Mouse (Mus musculus) brain, embryonic 14.5 days (tissue): ENCODE results near the gene Atp1b1.

Experiments used
- CTCF ChIP-seq: fragments of 200-500 bp; IDR thresholded peaks from 2 replicates; pipeline ENCODE4 v1.5.1; 2012; ENCODE audit warnings: inconsistent platforms, mild to moderate bottlenecking, moderate library complexity, borderline replicate concordance; ENCODE audit not compliant: insufficient read depth, insufficient read length; ENCODE audit errors: extremely low read depth
- POLR2A ChIP-seq: fragments of 200-500 bp; IDR thresholded peaks from 2 replicates; pipeline ENCODE4 v1.6.1; 2012; ENCODE audit warnings: mild to moderate bottlenecking, inconsistent platforms, borderline replicate concordance; ENCODE audit not compliant: poor library complexity, insufficient read depth, insufficient read length, severe bottlenecking; ENCODE audit errors: extremely low read depth

DNA sequence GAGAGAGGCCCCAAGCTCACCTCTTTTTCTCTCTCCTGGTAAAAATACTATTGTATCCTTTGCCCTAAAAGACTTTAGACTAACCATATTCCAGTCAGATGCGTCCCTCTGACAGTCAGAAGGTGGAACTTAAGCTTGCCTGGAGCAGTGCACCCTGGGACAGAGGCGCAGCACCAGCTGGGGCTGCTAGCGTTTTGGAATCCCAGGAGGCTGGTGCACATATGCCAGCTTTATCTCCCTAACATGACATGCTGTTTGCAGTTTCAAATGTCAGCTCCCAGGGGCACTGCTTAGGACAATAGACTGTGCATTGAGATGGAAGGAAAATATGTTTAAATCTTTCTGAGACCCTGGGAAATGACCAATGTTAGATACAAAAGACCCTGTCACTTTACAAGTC is 66.0 kb downstream of the Atp1b1 start:
- TF ChIP-seq CTCF (no peak), POLR2A (no peak)
